Mouse (Mus musculus) CH12.LX (cell line): ENCODE data around the gene Ccng2. TPM values are rescaled to one million over a fixed set of nuclear protein-coding genes. Genes with fewer than 3 reads are reported as not detected.

ENCODE experiments used
- DNase-seq: peaks from one replicate; pipeline ENCODE4 v3.0.0-alpha.2; 2013; ENCODE audit errors: extremely low read depth
- H3K27ac ChIP-seq: 2 replicates; pipeline ENCODE4 v1.5.1; 2012; ENCODE audit warnings: low read depth, mild to moderate bottlenecking, control low read depth, moderate library complexity; ENCODE audit not compliant: insufficient read depth
- H3K27me3 ChIP-seq: replicated peaks from 2 replicates; pipeline ENCODE3; 2012; ENCODE audit warnings: inconsistent platforms
- H3K36me3 ChIP-seq, 2 experiments: replicated peaks in 1 of 2; 2 replicates each; pipeline versions ENCODE3 to v1.6.1; 2012; ENCODE audit warnings: inconsistent platforms in 1 of 2, low read length in 1 of 2, mild to moderate bottlenecking in 1 of 2, mixed read lengths in 1 of 2, moderate library complexity in 1 of 2; ENCODE audit not compliant: control insufficient read depth in 1 of 2, insufficient read depth in 1 of 2
- H3K4me1 ChIP-seq, 2 experiments: 2 replicates each; pipeline ENCODE4 v1.6.1; 2012; ENCODE audit warnings: inconsistent platforms in 1 of 2, moderate library complexity in 1 of 2; ENCODE audit not compliant: insufficient read depth in 2 of 2, control insufficient read depth in 1 of 2
- H3K4me2 ChIP-seq: 2 replicates; pipeline ENCODE4 v1.6.1; 2012; ENCODE audit warnings: low read depth, mild to moderate bottlenecking, control low read depth; ENCODE audit not compliant: poor library complexity, insufficient read depth, severe bottlenecking
- H3K4me3 ChIP-seq, 3 experiments: fragments of 150-350 bp in 1 of 3; sonication (generic) in 1 of 3; replicated peaks in 1 of 3; 2 replicates each; pipeline versions ENCODE3 to v1.5.1; 2011 to 2012; ENCODE audit warnings: low read depth in 2 of 3, low read length in 2 of 3, mild to moderate bottlenecking in 2 of 3, moderate library complexity in 2 of 3, control low read depth in 1 of 3, improper control_type of control experiment in 1 of 3, inconsistent platforms in 1 of 3, mixed read lengths in 1 of 3; ENCODE audit not compliant: poor library complexity in 1 of 3
- H3K79me2 ChIP-seq: replicated peaks from 2 replicates; pipeline ENCODE4 v1.6.1; 2012; ENCODE audit warnings: mild to moderate bottlenecking, moderate library complexity; ENCODE audit not compliant: control insufficient read depth, poor library complexity, insufficient read depth, severe bottlenecking; ENCODE audit errors: extremely low read depth
- H3K9ac ChIP-seq: 2 replicates; pipeline ENCODE4 v1.6.1; 2012; ENCODE audit warnings: low read depth, mild to moderate bottlenecking, control low read depth, moderate library complexity; ENCODE audit not compliant: insufficient read depth
- H3K9me3 ChIP-seq: replicated peaks from 2 replicates; pipeline ENCODE3; 2012; ENCODE audit warnings: low read length, inconsistent platforms, mixed read lengths
- BHLHE40 ChIP-seq: IDR thresholded peaks from 2 replicates; pipeline ENCODE4 v1.6.1; 2011; ENCODE audit warnings: mild to moderate bottlenecking, low read depth, low read length, improper control_type of control experiment
- CHD2 ChIP-seq: IDR thresholded peaks from 2 replicates; pipeline ENCODE4 v1.6.1; 2011; ENCODE audit warnings: low read length, improper control_type of control experiment
- ELF1 ChIP-seq: IDR thresholded peaks from 2 replicates; pipeline ENCODE4 v1.6.1; 2014; ENCODE audit warnings: low read depth, mild to moderate bottlenecking, inconsistent platforms, low read length, improper control_type of control experiment
- EP300 ChIP-seq: IDR thresholded peaks from 2 replicates; pipeline ENCODE4 v1.6.1; 2011; ENCODE audit warnings: low read length, improper control_type of control experiment
- ETS1 ChIP-seq: conservative IDR thresholded peaks from 2 replicates; pipeline ENCODE4 v1.6.1; 2012; ENCODE audit warnings: low read depth, mild to moderate bottlenecking, inconsistent platforms, low read length, improper control_type of control experiment, moderate library complexity
- JUN ChIP-seq: IDR thresholded peaks from 2 replicates; pipeline ENCODE4 v1.6.1; 2011; ENCODE audit warnings: low read depth, mild to moderate bottlenecking, low read length, improper control_type of control experiment, moderate library complexity; ENCODE audit not compliant: insufficient read depth
- MAFK ChIP-seq: IDR thresholded peaks from 2 replicates; pipeline ENCODE4 v1.6.1; 2011; ENCODE audit warnings: low read length, improper control_type of control experiment; ENCODE audit not compliant: insufficient replicate concordance
- MAX ChIP-seq: IDR thresholded peaks from 2 replicates; pipeline ENCODE4 v1.6.1; 2011; ENCODE audit warnings: low read length, improper control_type of control experiment
- MAZ ChIP-seq: IDR thresholded peaks from 2 replicates; pipeline ENCODE4 v1.6.1; 2012; ENCODE audit warnings: low read depth, mild to moderate bottlenecking, inconsistent platforms, low read length, improper control_type of control experiment, moderate library complexity
- MEF2A ChIP-seq: IDR thresholded peaks from 2 replicates; pipeline ENCODE4 v1.6.1; 2014; ENCODE audit warnings: low read depth, mild to moderate bottlenecking, inconsistent platforms, low read length, improper control_type of control experiment, borderline replicate concordance
- NELFE ChIP-seq: IDR thresholded peaks from 2 replicates; pipeline ENCODE4 v1.6.1; 2011; ENCODE audit warnings: low read depth, low read length, improper control_type of control experiment
- NRF1 ChIP-seq: IDR thresholded peaks from 2 replicates; pipeline ENCODE4 v1.6.1; 2014; ENCODE audit warnings: low read depth, mild to moderate bottlenecking, inconsistent platforms, low read length, improper control_type of control experiment, moderate library complexity
- POLR2A ChIP-seq: IDR thresholded peaks from 2 replicates; pipeline ENCODE4 v1.6.1; 2011; ENCODE audit warnings: low read depth, mild to moderate bottlenecking, improper control_type of control experiment, low read length
- RAD21 ChIP-seq: IDR thresholded peaks from 2 replicates; pipeline ENCODE4 v1.6.1; 2011; ENCODE audit warnings: low read depth, mild to moderate bottlenecking, low read length, improper control_type of control experiment, moderate library complexity
- SIN3A ChIP-seq: IDR thresholded peaks from 2 replicates; pipeline ENCODE4 v1.6.1; 2012; ENCODE audit warnings: low read length, improper control_type of control experiment, inconsistent platforms
- SMC3 ChIP-seq: IDR thresholded peaks from 2 replicates; pipeline ENCODE4 v1.6.1; 2011; ENCODE audit warnings: low read depth, low read length, improper control_type of control experiment
- TBP ChIP-seq: conservative IDR thresholded peaks from 2 replicates; pipeline ENCODE4 v1.6.1; 2011; ENCODE audit warnings: low read depth, low read length, improper control_type of control experiment
- UBTF ChIP-seq: IDR thresholded peaks from 2 replicates; pipeline ENCODE4 v1.6.1; 2012; ENCODE audit warnings: low read depth, mild to moderate bottlenecking, inconsistent platforms, low read length, improper control_type of control experiment, moderate library complexity
- USF2 ChIP-seq: conservative IDR thresholded peaks from 2 replicates; pipeline ENCODE4 v1.6.1; 2011; ENCODE audit warnings: low read depth, low read length, improper control_type of control experiment
- ZKSCAN1 ChIP-seq: IDR thresholded peaks from 2 replicates; pipeline ENCODE4 v1.6.1; 2012; ENCODE audit warnings: low read depth, inconsistent platforms, low read length, improper control_type of control experiment, borderline replicate concordance
- ZMIZ1 ChIP-seq: IDR thresholded peaks from 2 replicates; pipeline ENCODE4 v1.6.1; 2012; ENCODE audit warnings: low read depth, mild to moderate bottlenecking, inconsistent platforms, low read length, improper control_type of control experiment
- ZNF384 ChIP-seq: IDR thresholded peaks from 2 replicates; pipeline ENCODE4 v1.6.1; 2012; ENCODE audit warnings: low read depth, low read length, improper control_type of control experiment, inconsistent platforms
- dilution Hi-C: fragments of 300-500 bp; cut with MboI; formaldehyde crosslinking; loops from 2 replicates; pipeline ENCODE4 v1.14.3; 2020; ENCODE audit warnings: low sequenced_read_pairs; ENCODE audit not compliant: extremely low pct_unique_long_range_greater_than_20kb, extremely low pct_ligation_motif_present
- in situ Hi-C: fragments of 300-500 bp; cut with MboI; formaldehyde crosslinking; loops from 3 replicates; pipeline ENCODE4 v1.14.3; 2019; ENCODE audit warnings: low sequenced_read_pairs, low pct_ligation_motif_present, low pct_unique_long_range_greater_than_20kb, mixed read lengths
- polyA plus RNA-seq: library from polyadenylated mRNA; unstranded; fragments of >175 nt; gene quantifications from 2 replicates; pipeline ENCODE4 v1.2.1, GENCODE M21; 2012; ENCODE audit warnings: low read depth; ENCODE audit not compliant: insufficient read length
- total RNA-seq, 2 experiments: library from RNA; depleted of rRNA; stranded (reverse); fragments of 300-350 nt in 1 of 2; fragments of >200 nt in 1 of 2; gene quantifications; 2 replicates each; pipeline ENCODE4 v1.2.3; 2012 to 2014

Gene Ccng2
- total and polyA plus RNA-seq, 3 experiments = 6.2 to 23.1 (median 16.7) TPM

GRCm38 (mm10) chr5:93266883-93267704 lies at the start of gene Ccng2 (continued):
- TF ChIP-seq NELFE (peak; percentile 88), ZMIZ1 (peak; percentile 84)

DNA sequence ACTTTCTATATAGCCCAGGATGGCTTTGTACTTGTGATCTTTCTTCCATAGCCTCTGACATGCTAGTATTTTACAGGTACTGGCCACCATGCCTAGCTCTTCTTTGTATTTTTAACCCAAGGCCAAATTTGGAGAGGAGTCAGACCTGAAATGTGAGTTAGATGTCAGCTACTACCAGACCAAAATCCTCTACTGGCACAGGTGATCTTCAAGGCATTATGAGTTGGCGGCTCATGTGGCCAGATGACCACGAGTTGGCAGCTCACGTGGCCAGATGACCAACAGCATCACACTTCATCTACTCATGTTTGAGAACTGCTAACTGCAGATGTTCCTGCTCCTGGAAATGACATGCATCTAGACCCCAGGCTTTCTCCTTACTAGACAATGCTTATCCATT lies 48.7 kb upstream of the Ccng2 start:
- Histone ChIP-seq H3K9me3 (no peaks in the 10 kb centered on the region), H3K4me1 (no peaks in the 10 kb centered on the region), H3K9ac (no peak overlapping the region), H3K4me3 (no peak overlapping the region), H3K4me2 (no peak overlapping the region), H3K36me3 (no peaks in the 10 kb centered on the region), H3K79me2 (no peaks in the 10 kb centered on the region), H3K27ac (no peak overlapping the region), H3K27me3 (no peaks in the 10 kb centered on the region)
- dilution Hi-C loops (no loop called here), in situ Hi-C loops (no loop called here)
- no peak for DNase-seq
- TF ChIP-seq MEF2A (no peak), EP300 (no peak), BHLHE40 (no peak), MAFK (no peak), MAZ (no peak), UBTF (no peak), NELFE (no peak), TBP (no peak), CHD2 (no peak)

DNA sequence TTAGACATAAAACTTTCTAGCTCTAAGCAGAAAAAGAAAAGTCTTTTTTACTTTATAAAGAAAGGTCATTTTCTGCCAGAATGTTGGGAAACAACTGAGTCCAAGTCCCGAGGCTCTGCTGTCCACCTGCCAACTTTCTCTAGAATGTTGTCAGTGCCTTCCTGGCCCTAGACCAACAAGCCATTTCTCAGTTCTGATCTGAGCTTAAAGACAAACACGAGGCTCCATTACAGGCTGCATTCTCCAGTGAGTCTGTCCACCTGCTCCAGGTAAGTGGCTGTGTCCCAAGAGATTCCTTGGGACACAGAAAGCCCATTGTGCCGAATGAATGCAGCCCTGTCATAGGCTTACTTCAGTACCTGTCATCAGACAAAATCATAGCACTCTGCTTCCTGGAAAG lies 45.4 kb upstream of the Ccng2 start:
- Histone ChIP-seq H3K27me3 (peaks cover 3% of the 10 kb centered on the region), H3K36me3 (no peaks in the 10 kb centered on the region), H3K79me2 (no peaks in the 10 kb centered on the region), H3K27ac (no peak overlapping the region), H3K9ac (no peak overlapping the region), H3K4me3 (no peak overlapping the region), H3K9me3 (no peaks in the 10 kb centered on the region), H3K4me2 (no peak overlapping the region), H3K4me1 (no peaks in the 10 kb centered on the region)
- dilution Hi-C loops (no loop called here), in situ Hi-C loops (no loop called here)
- no peak for DNase-seq
- TF ChIP-seq SIN3A (no peak), ETS1 (no peak), ELF1 (no peak), RAD21 (no peak), MEF2A (no peak), ZNF384 (no peak), USF2 (no peak), CHD2 (no peak), JUN (no peak), NRF1 (no peak), MAX (no peak), SMC3 (no peak), MAZ (no peak), TBP (no peak), POLR2A (no peak), ZKSCAN1 (no peak)
